Mouse (Mus musculus) left cerebral cortex, postnatal 10 days (tissue): ENCODE data around the gene Actr8. TPM values are rescaled to one million over a fixed set of nuclear protein-coding genes. Genes with fewer than 3 reads are reported as not detected.

ENCODE experiments used
- DNase-seq, 2 experiments: peaks; one replicate each; pipeline ENCODE4 v3.0.0; 2021 to 2022; ENCODE audit warnings: low spot score in 2 of 2, mixed read lengths in 1 of 2; ENCODE audit errors: extremely low spot score in 1 of 2
- intact Hi-C: fragments of 180-260 bp; cut with DNase I; formaldehyde crosslinking; loops from one replicate; pipeline ENCODE4 v1.15.1; 2025
- total RNA-seq, 2 experiments: library from RNA; stranded (reverse); gene quantifications; 2 replicates each; pipeline ENCODE4 v1.2.3; 2021

Gene Actr8
- total RNA-seq = 10 to 100 TPM; 65.5 to 68.1 TPM

DNA sequence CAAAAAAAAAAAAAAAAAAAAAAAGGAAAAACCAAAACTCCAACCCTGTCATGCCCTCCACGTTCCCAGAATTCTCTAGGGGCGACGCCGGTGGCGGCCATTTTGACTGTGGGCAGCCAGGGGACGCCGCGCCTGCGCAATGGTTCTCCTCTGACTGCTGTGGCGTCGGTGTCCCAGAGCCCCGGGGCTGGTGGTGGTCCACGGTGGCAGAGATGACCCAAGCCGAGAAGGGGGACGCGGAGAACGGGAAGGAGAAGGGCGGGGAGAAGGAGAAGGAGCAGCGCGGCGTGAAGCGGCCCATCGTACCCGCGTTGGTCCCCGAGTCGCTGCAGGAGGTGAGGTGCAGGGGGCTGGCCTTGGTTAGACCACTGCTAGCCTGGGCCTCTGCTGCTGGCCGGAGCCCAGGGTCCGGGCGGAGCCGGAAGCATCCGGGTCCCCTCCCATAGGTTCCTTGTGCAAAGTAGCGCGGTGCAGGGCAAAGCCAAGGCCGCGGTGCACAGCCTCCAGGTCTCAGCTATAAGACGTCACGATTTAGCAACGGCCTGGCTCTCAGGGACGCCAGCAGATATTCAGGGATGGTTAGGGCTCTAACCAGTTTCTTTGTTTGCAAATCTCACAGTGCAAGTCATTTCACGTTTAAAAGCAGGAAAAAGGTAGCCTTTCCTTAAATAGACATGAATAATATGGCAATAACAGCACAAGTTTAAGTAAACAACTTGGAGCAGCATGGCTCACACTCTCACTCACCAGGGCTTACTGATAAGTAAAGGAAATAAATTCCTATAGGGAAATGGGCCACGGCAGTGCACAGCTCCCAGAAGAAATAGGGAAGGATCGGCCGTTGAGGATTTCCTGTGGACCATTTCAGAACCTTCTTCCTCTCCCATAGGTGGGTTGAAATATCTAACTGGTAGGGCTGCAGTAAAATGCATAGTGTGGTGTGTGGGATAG, at the start of gene Actr8:
TSS of gene Actr8 (plus strand) at position 84 of the 951 bp plus-strand sequence.
- peak; percentile 88 to 96 for DNase-seq
- intact Hi-C loops = no loop called here

DNA sequence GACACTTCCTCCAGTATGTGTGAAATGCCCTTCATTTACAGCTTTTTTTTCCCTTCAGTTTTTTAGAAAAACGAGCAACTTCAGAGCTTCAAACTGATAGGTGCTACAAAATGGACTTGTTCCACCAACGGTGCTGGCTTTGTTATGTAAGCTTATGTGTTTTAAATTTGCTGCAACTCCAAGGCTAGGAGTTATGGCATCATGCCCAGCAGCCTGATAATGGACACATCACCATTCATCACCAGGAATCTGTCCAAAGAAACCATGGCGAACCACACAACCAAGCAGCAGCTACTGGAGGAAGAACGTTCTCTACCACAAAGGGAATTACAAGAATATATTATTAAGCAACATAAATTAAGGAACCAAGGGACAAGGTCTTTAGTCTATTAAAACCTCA, 49.2 kb upstream of the Actr8 start:
- intact Hi-C loops = no loop called here

DNA sequence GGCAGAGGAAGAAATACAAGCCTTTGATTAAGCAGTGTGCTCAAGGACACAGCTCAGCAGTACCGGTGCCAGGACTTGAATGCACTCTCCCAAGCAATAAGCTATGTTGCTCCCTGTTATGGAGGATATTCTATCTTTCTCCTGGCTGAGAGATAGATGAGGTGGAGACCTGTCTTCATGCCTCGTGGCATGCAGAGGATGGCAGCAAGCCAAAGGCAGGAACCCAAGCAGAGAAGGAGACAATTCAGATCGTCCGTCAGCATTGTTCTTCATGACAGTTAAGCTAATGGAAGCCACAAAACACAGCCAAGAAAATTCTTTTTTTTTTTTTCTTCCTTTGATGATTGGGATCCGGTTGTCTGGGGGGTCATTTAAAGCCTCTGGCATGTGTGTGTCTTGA, 42.6 kb upstream of the Actr8 start:
- DNase-seq = no peak
- intact Hi-C loops = loop anchor here (5.0 kb wide), 1 partner anchor 98 kb away; no protein-coding TSS in a partner anchor

More for the DNA sequence above, 49.2 kb upstream of the Actr8 start:
- DNase-seq = no peak

DNA sequence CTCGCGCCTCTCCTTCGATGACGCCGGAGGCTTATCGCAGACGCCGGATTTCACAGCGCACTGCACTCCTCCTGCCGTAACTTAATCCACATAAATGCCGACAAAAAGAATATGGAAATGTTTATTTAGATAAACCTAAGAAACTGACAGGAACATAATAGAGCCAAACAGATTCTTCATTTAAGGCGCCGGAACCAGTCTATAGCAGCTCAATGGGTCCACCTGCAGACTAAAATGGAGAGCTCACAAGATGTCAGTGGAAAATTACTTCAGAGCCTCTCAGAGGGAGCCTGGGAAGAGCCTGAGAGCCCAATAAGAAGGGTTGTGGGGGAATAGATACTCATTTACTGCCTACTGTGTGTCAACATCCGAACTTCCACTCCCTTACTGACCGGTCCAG, 40.7 kb upstream of the Actr8 start:
- intact Hi-C loops = loop anchor here (2.0 to 5.0 kb wide), 3 partner anchors 21 to 217 kb away; partner anchors contain the start of gene Cacna2d3
- DNase-seq = peak in 1 of 2 experiments; percentile 29

DNA sequence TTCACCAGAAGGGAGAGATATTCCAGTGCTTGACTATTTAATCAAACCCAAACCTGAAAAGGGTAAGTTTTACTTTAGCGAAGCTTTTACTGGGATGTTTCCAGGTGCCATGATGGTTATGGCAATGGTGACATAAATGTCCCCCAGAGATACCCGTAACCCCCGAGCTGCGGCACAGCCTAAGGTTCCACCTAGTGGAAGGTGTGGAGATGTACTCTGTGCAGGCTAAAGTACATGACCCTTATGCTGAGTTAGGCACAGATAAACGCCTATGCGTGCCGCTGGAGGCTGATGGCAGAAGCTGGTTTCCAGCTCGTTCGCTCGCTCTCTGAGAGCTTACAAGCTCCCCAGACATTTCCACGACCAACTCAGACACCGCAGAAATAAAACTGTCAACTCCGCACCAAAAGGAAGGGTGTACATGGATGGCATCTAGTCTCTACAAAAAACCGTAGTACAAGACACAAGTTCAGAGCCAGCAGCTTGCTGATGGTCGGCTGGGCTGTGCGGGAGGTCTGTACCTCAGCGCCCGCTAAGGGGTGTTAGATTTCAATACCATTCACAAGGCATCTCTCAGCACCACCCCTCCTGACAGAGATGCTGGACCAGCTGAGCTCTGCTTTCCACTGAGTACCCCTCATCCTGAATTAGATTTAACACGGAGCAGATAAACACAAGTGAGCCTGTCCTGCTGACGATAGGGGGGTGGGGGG, 38.4 kb upstream of the Actr8 start:
- intact Hi-C loops = loop anchor here (5.0 kb wide), 2 partner anchors 102 to 497 kb away; no protein-coding TSS in a partner anchor
- DNase-seq = no peak

DNA sequence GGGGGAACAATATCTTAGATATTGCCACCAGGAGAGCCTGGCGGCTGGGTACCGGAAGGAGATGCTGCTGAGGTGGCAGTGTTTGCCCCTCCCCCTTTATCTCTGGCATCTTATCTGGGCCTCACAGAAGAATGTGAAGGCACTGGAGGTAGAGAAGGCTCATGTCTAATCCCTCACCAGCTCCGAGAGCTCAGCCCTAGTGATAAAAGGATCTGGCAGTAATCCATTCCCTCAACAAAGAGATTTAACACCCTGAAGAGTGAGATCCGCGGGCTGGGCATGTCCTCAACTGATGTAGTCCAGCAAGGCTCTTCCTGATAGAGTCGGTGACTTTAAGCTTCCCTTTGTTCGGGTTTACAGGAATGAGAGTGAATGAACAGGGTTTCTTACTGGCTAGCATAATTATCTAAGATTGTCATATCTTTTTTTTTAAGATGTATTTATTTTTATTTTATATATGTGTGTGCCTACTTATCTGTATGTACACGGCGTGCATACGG, 37.8 kb upstream of the Actr8 start:
- intact Hi-C loops = loop anchor here (5.0 kb wide), 1 partner anchor 498 kb away; no protein-coding TSS in a partner anchor

DNA sequence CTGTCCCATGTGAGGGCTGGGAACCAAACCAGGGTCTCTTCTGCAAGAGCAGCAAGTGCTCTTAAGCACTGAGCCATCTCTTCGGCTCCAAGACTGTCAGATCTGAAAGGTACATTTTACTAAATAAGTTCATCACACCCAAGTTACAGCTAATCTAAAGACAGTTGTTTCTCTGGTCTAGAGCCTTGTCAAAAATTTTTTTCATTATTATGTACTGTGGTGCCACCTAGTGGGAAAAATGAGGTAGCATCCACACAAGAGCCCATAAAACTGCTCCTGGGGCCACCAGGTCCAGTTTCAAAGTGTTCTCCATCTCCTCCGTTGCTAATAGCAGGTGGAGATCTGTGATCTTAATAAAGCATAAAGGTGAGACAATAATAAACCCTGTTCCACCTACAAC, 37.3 kb upstream of the Actr8 start:
- intact Hi-C loops = loop anchor here (5.0 kb wide), 1 partner anchor 499 kb away; no protein-coding TSS in a partner anchor
- DNase-seq = peak in 1 of 2 experiments; percentile 42

More for the DNA sequence above, 37.8 kb upstream of the Actr8 start:
- no peak for DNase-seq

DNA sequence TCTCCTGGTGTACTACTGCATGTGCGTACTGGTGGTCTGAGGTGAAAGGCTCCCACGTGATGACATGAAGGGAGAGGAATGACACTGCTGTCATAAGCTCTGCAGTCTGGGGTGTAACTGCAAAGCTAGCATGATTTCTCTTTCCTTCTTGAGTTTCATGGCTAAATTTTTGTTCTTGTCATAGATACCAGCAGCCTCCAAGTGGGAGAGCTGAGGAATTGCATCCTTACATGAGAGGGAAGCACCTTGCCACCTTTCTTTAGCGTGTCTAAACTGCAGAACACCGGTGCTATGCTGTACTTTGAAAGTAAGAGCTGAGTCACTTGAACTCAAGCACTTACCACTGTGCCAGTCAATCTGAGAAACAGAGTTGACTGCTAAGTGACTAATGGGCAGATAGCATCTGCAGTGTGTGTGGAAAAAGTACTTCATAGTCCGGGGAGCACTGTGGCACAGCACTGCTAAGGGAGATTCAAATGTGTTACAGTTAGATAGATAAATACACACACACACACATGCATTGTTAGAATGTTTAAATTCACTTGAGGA, 31.3 kb upstream of the Actr8 start:
- DNase-seq = no peak
- intact Hi-C loops = no loop called here

DNA sequence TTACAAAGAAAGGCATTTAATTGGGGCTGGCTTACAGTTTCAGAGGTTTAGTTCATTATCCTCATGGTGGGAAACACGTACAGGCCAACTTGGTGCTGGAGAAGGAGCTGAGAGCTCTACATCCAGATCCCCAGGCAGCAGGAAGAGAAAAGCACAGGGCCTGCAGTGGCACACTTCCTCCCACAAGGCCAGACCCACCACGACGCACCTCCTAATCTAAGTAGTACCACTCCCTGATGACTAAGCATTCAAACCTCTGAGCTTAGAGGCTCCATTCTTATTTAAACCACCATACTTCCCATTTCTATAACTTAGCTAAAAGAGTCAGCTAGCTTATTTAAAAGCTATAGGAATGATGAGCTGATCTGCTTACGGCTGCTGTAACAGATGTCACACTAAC, 27.3 kb upstream of the Actr8 start:
- intact Hi-C loops = no loop called here
- DNase-seq = no peak

DNA sequence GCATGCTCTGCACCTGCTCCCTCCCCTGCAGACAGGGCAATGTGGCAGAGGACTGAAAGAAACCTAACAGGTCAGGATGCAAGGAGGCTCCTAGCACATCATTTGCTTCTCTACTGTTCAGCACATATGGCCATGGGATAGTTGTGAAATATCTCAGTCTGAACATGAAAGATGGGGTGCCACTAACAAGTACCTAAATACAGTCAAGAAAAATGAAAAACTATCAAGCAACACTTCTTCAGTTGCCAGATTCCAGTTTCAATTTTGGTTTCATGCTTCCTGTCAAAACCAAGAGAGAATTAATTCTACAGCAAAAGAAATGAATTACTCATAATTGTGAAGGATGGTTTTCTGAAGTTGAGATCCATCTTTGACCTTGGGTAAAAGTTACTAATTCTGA, 20.7 kb upstream of the Actr8 start:
- no peak for DNase-seq
- intact Hi-C loops = no loop called here

DNA sequence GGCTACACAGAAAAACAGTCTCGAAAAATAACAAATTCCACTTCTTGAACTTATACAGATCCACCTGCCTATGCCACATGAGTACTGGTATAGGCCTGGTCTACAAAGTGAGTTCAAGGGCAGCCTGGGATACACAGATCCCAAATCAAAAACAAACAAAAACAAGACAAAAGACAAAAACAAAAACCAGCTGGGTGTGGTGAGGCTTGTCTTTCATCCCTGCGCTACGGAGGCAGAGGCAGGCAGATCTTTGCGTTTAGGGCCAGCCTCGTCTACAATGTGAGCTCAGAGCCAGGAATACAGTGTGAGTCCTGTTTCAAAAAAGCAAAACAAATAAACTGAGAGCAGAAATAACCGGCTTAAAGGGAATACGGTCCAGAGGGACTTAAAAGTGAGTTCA, 10.5 kb upstream of the Actr8 start:
- DNase-seq = no peak
- intact Hi-C loops = no loop called here

DNA sequence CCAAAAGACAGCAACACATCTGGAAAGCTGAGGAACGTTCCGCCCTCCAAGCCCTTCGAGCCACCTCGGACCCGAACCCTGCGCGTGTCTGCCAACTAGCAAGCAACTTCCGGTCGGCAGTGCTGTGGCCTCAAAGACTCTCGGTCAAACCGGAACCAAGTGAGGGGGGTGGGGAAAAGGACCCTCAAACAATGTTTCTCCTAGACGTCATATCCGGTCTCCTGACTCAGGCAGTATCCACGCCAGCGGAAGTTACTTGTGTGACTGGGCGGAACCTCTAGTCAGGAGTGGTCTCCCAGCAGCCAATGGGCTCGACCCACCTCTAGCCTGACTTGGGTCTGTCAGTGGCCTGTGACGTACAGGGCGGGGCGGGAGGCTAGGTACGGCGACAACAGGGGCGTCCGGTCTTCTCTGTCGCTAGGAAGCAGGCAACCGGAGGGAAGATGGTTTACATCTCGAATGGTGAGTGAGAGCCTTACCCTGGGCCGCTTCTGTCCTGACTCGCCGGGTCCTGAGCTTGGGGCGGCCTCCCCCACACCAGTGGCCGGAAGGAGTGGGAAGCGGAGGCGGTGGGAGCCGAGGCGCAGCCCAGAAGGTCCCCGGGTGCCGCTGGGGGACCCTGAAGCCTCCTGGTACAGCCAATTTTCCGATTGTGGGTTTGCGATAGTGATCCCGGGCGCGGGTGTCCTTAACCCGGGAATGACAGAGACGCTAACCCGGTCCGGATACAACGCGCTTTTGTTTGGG, 9.9 kb upstream of the Actr8 start, which contains the start of gene Selenok:
TSS of gene Selenok (plus strand) at position 234 of the 747 bp plus-strand sequence.
- peak; percentile 96 to 99 for DNase-seq
- intact Hi-C loops = no loop called here

DNA sequence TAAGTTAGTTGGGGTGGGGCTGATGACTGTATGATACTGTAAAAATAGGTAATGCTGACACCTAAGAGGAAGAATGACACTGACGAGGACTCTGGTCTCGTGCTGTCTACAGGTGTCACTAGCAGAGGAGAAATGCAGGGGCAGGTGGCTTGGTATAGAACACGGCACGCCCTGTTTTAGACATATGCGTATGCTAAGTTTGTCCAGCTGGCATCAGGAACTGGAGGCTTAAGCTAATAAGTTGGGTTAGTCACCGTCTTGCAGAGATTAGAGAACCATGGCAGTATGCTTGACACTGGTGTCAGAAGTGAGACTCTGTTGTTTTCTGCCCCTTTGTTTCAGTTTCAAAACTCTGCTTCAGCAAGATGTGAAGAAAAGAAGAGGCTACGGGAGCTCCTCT, 6.7 kb upstream of the Actr8 start:
- intact Hi-C loops = no loop called here
- DNase-seq = no peak

DNA sequence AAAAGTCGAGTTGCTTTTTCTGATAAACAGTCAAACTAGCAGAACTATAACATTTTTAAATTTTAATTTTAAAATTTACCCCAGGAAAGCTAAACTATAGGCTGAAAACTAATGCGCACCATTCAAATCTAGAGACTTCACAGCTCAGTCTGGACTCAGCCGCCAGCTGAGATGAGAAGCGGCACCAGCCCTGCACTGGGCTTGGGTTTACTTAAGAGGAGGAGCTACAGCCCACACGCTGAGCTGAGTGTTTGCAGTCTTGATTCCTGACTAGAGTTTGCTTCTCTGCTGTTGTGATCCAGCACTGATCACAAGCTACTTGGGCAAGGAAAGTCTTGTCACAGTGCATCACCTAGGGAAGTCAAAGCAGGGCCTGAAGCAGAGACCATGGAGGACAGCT, 6.1 kb upstream of the Actr8 start:
- DNase-seq = no peak
- intact Hi-C loops = no loop called here

DNA sequence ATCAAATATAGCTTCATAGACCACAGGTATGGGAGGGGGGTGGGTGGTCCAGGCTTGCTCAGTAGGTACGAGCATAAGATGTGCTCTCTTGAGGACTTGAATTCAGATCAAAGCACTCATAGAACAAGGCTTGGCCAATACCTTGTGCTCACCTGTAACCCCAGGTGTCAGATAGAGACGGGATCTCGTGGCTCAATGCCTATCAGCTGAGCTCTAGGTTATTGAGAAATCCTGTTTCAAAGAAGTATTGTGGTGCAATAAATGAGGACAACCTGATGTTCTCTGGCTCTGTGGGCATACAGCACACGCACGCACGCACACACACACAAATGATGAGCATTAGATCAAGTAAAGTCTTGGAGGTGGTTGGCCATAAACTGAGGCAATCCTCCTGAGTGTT, 1.2 kb upstream of the Actr8 start:
- DNase-seq = no peak
- intact Hi-C loops = no loop called here

DNA sequence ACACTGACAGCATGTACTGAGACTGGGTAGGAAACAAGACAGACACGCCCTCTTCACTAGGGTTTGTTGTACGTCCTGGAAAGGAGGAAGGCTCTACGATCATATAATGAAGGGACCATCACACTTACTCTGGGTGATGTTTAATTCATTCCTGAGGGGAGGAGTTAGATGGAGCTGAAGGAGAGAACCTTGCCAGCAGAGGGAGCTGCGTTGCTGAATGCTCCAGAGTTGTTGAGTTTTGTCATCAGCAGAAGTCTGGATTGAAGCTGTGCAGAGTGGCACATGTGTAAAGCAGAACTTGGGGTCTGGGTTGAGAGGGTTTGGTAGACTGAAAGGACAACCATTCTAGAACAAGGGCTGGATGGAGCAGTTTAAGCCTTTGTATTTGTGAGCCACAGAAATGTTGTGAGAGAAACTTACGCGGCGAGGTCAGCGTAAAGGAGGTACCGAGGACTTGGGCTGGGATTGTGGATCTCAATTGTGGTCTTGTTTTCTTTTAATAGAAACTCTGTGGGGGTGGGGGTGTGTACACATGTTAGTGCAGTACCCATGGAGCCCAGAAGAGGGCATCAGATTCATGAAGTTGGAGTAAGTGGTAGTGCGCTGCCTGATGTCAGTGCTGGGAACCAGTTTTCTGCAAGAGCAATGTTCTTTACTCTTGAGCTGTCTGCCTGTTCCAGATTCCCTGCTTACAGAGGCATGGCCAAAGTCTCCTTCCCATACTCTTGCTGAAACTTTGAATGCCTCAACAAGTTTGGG, 2.5 kb downstream of the Actr8 start:
- intact Hi-C loops = loop anchor here (10.0 kb wide), 1 partner anchor 114 kb away; no protein-coding TSS in a partner anchor
- DNase-seq = no peak

DNA sequence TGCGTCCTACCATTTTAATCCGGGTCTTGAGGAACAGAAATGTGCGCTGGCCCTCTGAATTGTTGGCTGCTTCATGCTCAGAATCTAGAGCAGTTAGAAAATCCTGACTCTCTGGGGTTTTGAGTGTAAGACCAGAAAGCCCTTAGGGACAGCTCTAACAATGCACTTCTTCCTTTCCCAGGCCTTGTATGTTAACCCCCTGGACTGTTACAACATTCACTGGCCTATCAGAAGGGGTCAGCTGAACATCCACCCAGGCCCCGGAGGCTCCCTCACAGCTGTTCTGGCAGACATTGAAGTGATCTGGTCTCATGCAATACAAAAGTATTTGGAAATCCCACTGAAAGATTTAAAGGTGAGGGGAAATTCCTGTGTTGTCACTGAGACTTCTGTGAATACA, 8.0 kb downstream of the Actr8 start:
- intact Hi-C loops = loop anchor here (10.0 kb wide), 1 partner anchor 109 kb away; no protein-coding TSS in a partner anchor
- DNase-seq = no peak
